ENCODE assay signal across 9 mouse cellular contexts in genomic region chr13:91881837-91882480, GRCm38 (mm10). TPM values are rescaled to one million over a fixed set of nuclear protein-coding genes. Genes with fewer than 3 reads are reported as not detected.
DNase-seq lines count a peak whose midpoint lies in the region; ATAC-seq and TF ChIP-seq lines count a peak whose summit lies in the region.
"Had no signal": no experiment of that assay in that cellular context is flagged by ENCODE, and none has a peak within 500 bp of the region (broad histone marks: within the 10 kb centered on the region; RNA-seq: fewer than 3 reads in every experiment).

No protein-coding gene starts in this region.

- H3K27me3 ChIP-seq in forebrain, embryonic 14.5 days (replicated peaks; ENCODE audit: control insufficient read depth, insufficient read depth, low read length) = no peaks in the 10 kb centered on the region
- H3K27me3 ChIP-seq in stomach, postnatal 0 days (ENCODE audit: control insufficient read depth, insufficient read depth, low read length) = no peaks in the 10 kb centered on the region

- H3K36me3 ChIP-seq in forebrain, embryonic 14.5 days (ENCODE audit: control insufficient read depth, insufficient read depth, low read length) = no peaks in the 10 kb centered on the region
- H3K36me3 ChIP-seq in stomach, postnatal 0 days (ENCODE audit: control insufficient read depth, insufficient read depth, low read length) = no peaks in the 10 kb centered on the region

- H3K4me2 ChIP-seq in forebrain, embryonic 14.5 days (ENCODE audit: low read length) = no peak overlapping the region
- H3K4me2 ChIP-seq in stomach, postnatal 0 days (replicated peaks; ENCODE audit: low read depth) = no peak overlapping the region

- peak; percentile 77 for TF ChIP-seq CTCF in stomach, postnatal 0 days (IDR thresholded peaks at IDR 0.05; ENCODE audit: low read depth)

- H3K27ac ChIP-seq in forebrain, embryonic 14.5 days (ENCODE audit: low read depth, low read length) = no peak overlapping the region
- H3K27ac ChIP-seq in stomach, postnatal 0 days (replicated peaks) = no peak overlapping the region

- DNase-seq in cerebellum, adult 11 months = peak; percentile 16
- DNase-seq in cerebellum, adult 9-11 months = no peak
- peak; percentile 29 for DNase-seq in 416B (ENCODE audit: low read depth)
- DNase-seq in brain, adult 2 months (ENCODE audit: low read depth, low spot score) = peak; percentile 73
- DNase-seq in forebrain, embryonic 14.5 days (ENCODE audit: low spot score) = peak; percentile 83
- DNase-seq in kidney, postnatal 4 days = peak; percentile 67 to 72
- peak; percentile 48 for DNase-seq in lung, postnatal 36 days
- DNase-seq in stomach, postnatal 0 days (ENCODE audit: low spot score) = peak; percentile 49

- H3K9me3 ChIP-seq in forebrain, embryonic 14.5 days (replicated peaks; ENCODE audit: control insufficient read depth, low read length) = no peaks in the 10 kb centered on the region
- H3K9me3 ChIP-seq in stomach, postnatal 0 days (ENCODE audit: control insufficient read depth, low read length) = no peaks in the 10 kb centered on the region

- no peaks in the 10 kb centered on the region for H3K4me1 ChIP-seq in forebrain, embryonic 14.5 days (ENCODE audit: control insufficient read depth, insufficient read depth, low read length)
- H3K4me1 ChIP-seq in stomach, postnatal 0 days (replicated peaks; ENCODE audit: control insufficient read depth, insufficient read depth) = no peaks in the 10 kb centered on the region

- ATAC-seq in forebrain, embryonic 14.5 days = 0 out of 2 replicates have a peak, but pooled peaks have one; percentile 63
- no peak for ATAC-seq in stomach, postnatal 0 days (ENCODE audit: low FRiP score, low TSS enrichment)

- TF ChIP-seq EP300 in stomach, postnatal 0 days (optimal IDR thresholded peaks at IDR 0.05) = no peak

- no peak overlapping the region for H3K9ac ChIP-seq in forebrain, embryonic 14.5 days (ENCODE audit: low read length)
- no peak overlapping the region for H3K9ac ChIP-seq in stomach, postnatal 0 days (ENCODE audit: low read length)

- no peak overlapping the region for H3K4me3 ChIP-seq in forebrain, embryonic 14.5 days (ENCODE audit: low read depth, low read length)
- H3K4me3 ChIP-seq in stomach, postnatal 0 days (ENCODE audit: low read depth, low read length) = no peak overlapping the region

- WGBS in forebrain, embryonic 14.5 days = 60% methylated on average over 9 of the region's 9 CpGs
- 58% methylated on average over 9 of the region's 9 CpGs for WGBS in stomach, postnatal 0 days

RNA-seq across cellular contexts. Expression of gene Ckmt2, which starts 5.3 kb away (rescaled TPM):
- not detected in 2 replicates for polyA plus RNA-seq in forebrain, embryonic 14.5 days (2014; fragmentation: Nextera tagmentation; extraction: Ambion mirVana)
- polyA plus RNA-seq in stomach, postnatal 0 days (2015; fragmentation: Nextera tagmentation; extraction: Ambion mirVana) = 0.06 and 0.08 TPM in 2 replicates
- polyA plus RNA-seq: small intestine, adult 2 months had no signal
